Mouse (Mus musculus): ENCODE results near the gene Banf1. TPM values are rescaled to one million over a fixed set of nuclear protein-coding genes. Genes with fewer than 3 reads are reported as not detected.
"Not testable (repeated sequence)": the region's sequence is repeated elsewhere in the genome, so short reads cannot be mapped to it uniquely, and the experiment has no call there.

Banf1 gene
- polyA plus RNA-seq, 1 experiment = 337 TPM

DNA sequence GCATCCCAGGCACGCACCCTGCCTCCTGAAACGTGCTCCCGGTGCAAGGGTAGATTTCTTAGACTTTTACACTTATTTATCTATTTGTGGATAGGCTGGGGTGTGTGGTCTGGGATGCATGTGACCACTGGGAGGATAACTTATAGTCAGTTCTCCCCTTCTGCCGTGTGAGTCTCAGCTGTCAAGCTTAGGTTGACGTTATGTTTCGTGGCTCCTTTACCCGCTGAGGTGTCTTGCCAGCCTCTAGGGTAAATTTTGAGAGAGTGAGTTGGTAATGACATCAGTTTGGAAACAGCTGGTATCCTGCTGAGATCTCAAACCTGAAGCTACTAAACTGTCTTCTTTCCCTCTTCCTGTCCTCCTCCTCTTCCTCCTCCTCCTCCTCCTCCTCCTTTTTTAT, 39.0 kb upstream of the Banf1 start:
- Histone ChIP-seq H3K79me2 (ENCODE audit: control insufficient read depth, insufficient read depth) (no peaks in the 10 kb centered on the region), H3K27me3 (ENCODE audit: control insufficient read depth, insufficient read depth, insufficient read length) (no peaks in the 10 kb centered on the region), H3ac (ENCODE audit: control insufficient read depth, insufficient read length) (no peak overlapping the region), H3K4me3 (no peak overlapping the region), H3K36me3 (ENCODE audit: control insufficient read depth, insufficient read depth) (no peaks in the 10 kb centered on the region), H3K4me2 (ENCODE audit: low read depth) (no peak overlapping the region)
- TF ChIP-seq POLR2A (IDR thresholded peaks at IDR 0.05; ENCODE audit: insufficient read length, low read depth) (no peak), POLR2AphosphoS2 (IDR thresholded peaks at IDR 0.05; ENCODE audit: insufficient read length, low read depth) (no peak), TCF12 (IDR thresholded peaks at IDR 0.05; ENCODE audit: insufficient read depth, poor library complexity, severe bottlenecking) (no peak), USF1 (IDR thresholded peaks at IDR 0.05; ENCODE audit: low read depth) (no peak), MAX (IDR thresholded peaks at IDR 0.05; ENCODE audit: low read depth) (no peak), SRF (IDR thresholded peaks at IDR 0.05; ENCODE audit: control insufficient read depth, insufficient read length, low read depth) (no peak), MYOG (IDR thresholded peaks at IDR 0.05; ENCODE audit: control insufficient read depth in 1 of 3, insufficient read depth in 1 of 3, insufficient read length in 2 of 3, low read depth in 2 of 3) (no peak), REST (IDR thresholded peaks at IDR 0.05; ENCODE audit: insufficient read depth, insufficient read length) (no peak), E2F4 (IDR thresholded peaks at IDR 0.05; ENCODE audit: insufficient read depth) (no peak), TCF3 (IDR thresholded peaks at IDR 0.05; ENCODE audit: insufficient read length, low read depth) (no peak), CEBPB (IDR thresholded peaks at IDR 0.05; ENCODE audit: insufficient read depth, poor library complexity, severe bottlenecking) (no peak), MYOD1 (IDR thresholded peaks at IDR 0.05; ENCODE audit: control insufficient read depth in 1 of 3, insufficient read length in 2 of 3, low read depth in 2 of 3) (no peak)

DNA sequence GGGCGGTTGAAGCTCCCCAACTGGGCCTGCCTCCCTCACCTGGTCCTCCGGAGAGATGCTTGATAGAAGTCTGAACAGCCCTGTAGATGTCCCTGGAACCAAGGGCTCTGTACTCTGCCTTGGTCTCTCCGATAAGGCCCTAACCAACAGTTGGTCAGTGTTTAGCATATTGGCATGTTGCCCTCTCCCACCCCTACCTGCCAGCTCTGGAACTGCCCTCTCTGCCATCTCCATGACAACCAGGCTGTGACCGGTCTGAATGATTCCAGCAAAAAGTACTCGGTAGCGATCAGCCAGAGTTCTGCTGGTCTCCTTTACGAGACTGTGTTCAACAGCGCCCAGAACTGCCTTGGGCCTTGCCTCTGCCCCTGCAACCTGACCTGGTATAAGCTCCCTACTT, 35.3 kb upstream of the Banf1 start, which contains the start of gene Tsga10ip:
Gene Tsga10ip, minus strand, starts transcription at position 234 of the 400 bp plus-strand sequence.
- TF ChIP-seq TCF3 (IDR thresholded peaks at IDR 0.05; ENCODE audit: insufficient read length, low read depth) (no peak), MAX (IDR thresholded peaks at IDR 0.05; ENCODE audit: low read depth) (no peak), MYOD1 (IDR thresholded peaks at IDR 0.05; ENCODE audit: control insufficient read depth in 1 of 3, insufficient read length in 2 of 3, low read depth in 2 of 3) (no peak), SRF (IDR thresholded peaks at IDR 0.05; ENCODE audit: control insufficient read depth, insufficient read length, low read depth) (no peak), POLR2A (IDR thresholded peaks at IDR 0.05; ENCODE audit: insufficient read length, low read depth) (no peak)
- H3K4me2 ChIP-seq (ENCODE audit: low read depth) = no peak within 1 kb of the TSS
- H3K36me3 ChIP-seq (ENCODE audit: control insufficient read depth, insufficient read depth) = no peaks in the 10 kb centered on the region

DNA sequence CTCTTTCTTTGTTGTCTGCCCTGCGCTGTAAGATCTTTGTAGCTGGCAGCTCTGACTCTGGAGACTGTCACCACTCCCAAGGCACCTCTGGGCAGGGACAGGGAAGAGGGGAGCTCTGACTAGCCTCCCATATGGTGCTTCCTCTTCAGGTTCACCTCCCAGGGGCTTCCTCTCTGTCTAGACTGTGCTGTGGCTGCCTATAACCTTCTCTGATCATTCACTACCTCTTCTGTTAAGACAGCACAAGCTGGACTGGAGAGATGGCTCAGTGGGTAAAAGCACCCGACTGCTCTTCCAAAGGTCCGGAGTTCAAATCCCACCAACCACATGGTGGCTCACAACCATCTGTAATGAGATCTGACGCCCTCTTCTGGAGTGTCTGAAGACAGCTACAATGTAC, 34.1 kb upstream of the Banf1 start:
- not testable (repeated sequence) for H3K4me2 ChIP-seq (ENCODE audit: low read depth); H3K36me3 ChIP-seq (ENCODE audit: control insufficient read depth, insufficient read depth); H3ac ChIP-seq (ENCODE audit: control insufficient read depth, insufficient read length); H3K27me3 ChIP-seq (ENCODE audit: control insufficient read depth, insufficient read depth, insufficient read length); H3K79me2 ChIP-seq (ENCODE audit: control insufficient read depth, insufficient read depth); H3K4me3 ChIP-seq

More for the DNA sequence above, 35.3 kb upstream of the Banf1 start, which contains the start of gene Tsga10ip:
- Histone ChIP-seq H3K4me3 (no peak within 1 kb of the TSS), H3ac (ENCODE audit: control insufficient read depth, insufficient read length) (no peak within 1 kb of the TSS), H3K27me3 (ENCODE audit: control insufficient read depth, insufficient read depth, insufficient read length) (no peaks in the 10 kb centered on the region), H3K79me2 (ENCODE audit: control insufficient read depth, insufficient read depth) (no peaks in the 10 kb centered on the region)

DNA sequence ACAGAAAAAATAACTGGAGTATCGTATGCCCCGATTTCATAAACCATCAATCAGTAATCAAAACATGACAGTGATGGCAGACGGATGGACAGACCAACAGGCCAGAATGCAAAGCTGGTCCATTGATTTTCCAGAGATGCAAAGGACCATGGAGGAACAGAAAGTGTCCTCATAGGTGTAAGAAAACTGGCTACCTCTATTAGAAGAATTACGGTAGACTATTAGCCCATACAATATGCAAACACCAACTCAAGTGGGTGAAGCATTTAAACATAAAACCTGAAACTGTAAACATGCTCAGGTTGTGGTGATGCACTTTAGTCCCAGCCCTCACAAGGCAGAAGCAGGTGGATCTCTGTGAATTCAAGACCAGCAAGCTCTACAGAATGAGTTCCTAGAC, 28.4 kb upstream of the Banf1 start:
- H3K36me3 ChIP-seq (ENCODE audit: control insufficient read depth, insufficient read depth) = no peaks in the 10 kb centered on the region
- H3K4me3 ChIP-seq = no peak overlapping the region
- no peak overlapping the region for H3K4me2 ChIP-seq (ENCODE audit: low read depth)
- no peaks in the 10 kb centered on the region for H3K27me3 ChIP-seq (ENCODE audit: control insufficient read depth, insufficient read depth, insufficient read length)
- TF ChIP-seq REST (IDR thresholded peaks at IDR 0.05; ENCODE audit: insufficient read depth, insufficient read length) = no peak
- TF ChIP-seq POLR2A (IDR thresholded peaks at IDR 0.05; ENCODE audit: insufficient read length, low read depth) = no peak
- TF ChIP-seq CEBPB (IDR thresholded peaks at IDR 0.05; ENCODE audit: insufficient read depth, poor library complexity, severe bottlenecking) = no peak
- TF ChIP-seq E2F4 (IDR thresholded peaks at IDR 0.05; ENCODE audit: insufficient read depth) = no peak
- TF ChIP-seq TCF3 (IDR thresholded peaks at IDR 0.05; ENCODE audit: insufficient read length, low read depth) = no peak
- TF ChIP-seq TCF12 (IDR thresholded peaks at IDR 0.05; ENCODE audit: insufficient read depth, poor library complexity, severe bottlenecking) = no peak
- no peak for TF ChIP-seq MYOD1 (IDR thresholded peaks at IDR 0.05; ENCODE audit: control insufficient read depth in 1 of 3, insufficient read length in 2 of 3, low read depth in 2 of 3)
- no peak for TF ChIP-seq MAX (IDR thresholded peaks at IDR 0.05; ENCODE audit: low read depth)
- TF ChIP-seq POLR2AphosphoS2 (IDR thresholded peaks at IDR 0.05; ENCODE audit: insufficient read length, low read depth) = no peak
- TF ChIP-seq USF1 (IDR thresholded peaks at IDR 0.05; ENCODE audit: low read depth) = no peak
- TF ChIP-seq SRF (IDR thresholded peaks at IDR 0.05; ENCODE audit: control insufficient read depth, insufficient read length, low read depth) = no peak
- TF ChIP-seq MYOG (IDR thresholded peaks at IDR 0.05; ENCODE audit: control insufficient read depth in 1 of 3, insufficient read depth in 1 of 3, insufficient read length in 2 of 3, low read depth in 2 of 3) = no peak
- H3K79me2 ChIP-seq (ENCODE audit: control insufficient read depth, insufficient read depth) = no peaks in the 10 kb centered on the region
- no peak overlapping the region for H3ac ChIP-seq (ENCODE audit: control insufficient read depth, insufficient read length)

DNA sequence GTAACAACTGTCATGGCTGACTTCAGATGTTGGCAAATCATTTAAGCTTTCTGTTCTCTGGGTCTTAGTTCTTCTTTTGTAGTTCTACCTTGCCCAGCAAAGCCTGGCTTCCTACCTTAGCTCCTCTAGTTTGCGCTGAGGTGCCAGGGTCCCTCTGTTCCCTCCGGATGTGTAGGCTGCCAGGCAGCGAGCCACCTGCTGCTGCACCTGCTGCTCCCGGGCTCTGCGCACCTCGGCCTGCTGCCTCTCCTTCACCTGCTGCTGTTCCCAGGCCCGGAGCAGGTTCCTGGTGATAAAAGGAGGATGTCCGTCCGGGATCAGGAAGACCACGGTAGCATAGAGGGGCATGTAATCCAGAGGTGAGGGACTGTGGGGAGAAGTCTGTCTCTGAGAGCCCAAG, 27.2 kb upstream of the Banf1 start:
- H3K4me2 ChIP-seq (ENCODE audit: low read depth) = no peak overlapping the region
- TF ChIP-seq USF1 (IDR thresholded peaks at IDR 0.05; ENCODE audit: low read depth) (no peak), CEBPB (IDR thresholded peaks at IDR 0.05; ENCODE audit: insufficient read depth, poor library complexity, severe bottlenecking) (no peak), MYOG (IDR thresholded peaks at IDR 0.05; ENCODE audit: control insufficient read depth in 1 of 3, insufficient read depth in 1 of 3, insufficient read length in 2 of 3, low read depth in 2 of 3) (peak in 1 of 3 experiments; percentile 34), REST (IDR thresholded peaks at IDR 0.05; ENCODE audit: insufficient read depth, insufficient read length) (no peak), POLR2AphosphoS2 (IDR thresholded peaks at IDR 0.05; ENCODE audit: insufficient read length, low read depth) (peak; percentile 25), TCF12 (IDR thresholded peaks at IDR 0.05; ENCODE audit: insufficient read depth, poor library complexity, severe bottlenecking) (no peak), E2F4 (IDR thresholded peaks at IDR 0.05; ENCODE audit: insufficient read depth) (no peak), TCF3 (IDR thresholded peaks at IDR 0.05; ENCODE audit: insufficient read length, low read depth) (no peak), SRF (IDR thresholded peaks at IDR 0.05; ENCODE audit: control insufficient read depth, insufficient read length, low read depth) (no peak), MYOD1 (IDR thresholded peaks at IDR 0.05; ENCODE audit: control insufficient read depth in 1 of 3, insufficient read length in 2 of 3, low read depth in 2 of 3) (peak in 1 of 3 experiments; percentile 11), POLR2A (IDR thresholded peaks at IDR 0.05; ENCODE audit: insufficient read length, low read depth) (no peak), MAX (IDR thresholded peaks at IDR 0.05; ENCODE audit: low read depth) (no peak)
- no peak overlapping the region for H3ac ChIP-seq (ENCODE audit: control insufficient read depth, insufficient read length)
- H3K79me2 ChIP-seq (ENCODE audit: control insufficient read depth, insufficient read depth) = peaks cover 4% of the 10 kb centered on the region
- H3K27me3 ChIP-seq (ENCODE audit: control insufficient read depth, insufficient read depth, insufficient read length) = no peaks in the 10 kb centered on the region
- H3K36me3 ChIP-seq (ENCODE audit: control insufficient read depth, insufficient read depth) = no peaks in the 10 kb centered on the region
- H3K4me3 ChIP-seq = no peak overlapping the region

Measured in myocyte (in vitro differentiated cells).